In the genomic region with DNA sequence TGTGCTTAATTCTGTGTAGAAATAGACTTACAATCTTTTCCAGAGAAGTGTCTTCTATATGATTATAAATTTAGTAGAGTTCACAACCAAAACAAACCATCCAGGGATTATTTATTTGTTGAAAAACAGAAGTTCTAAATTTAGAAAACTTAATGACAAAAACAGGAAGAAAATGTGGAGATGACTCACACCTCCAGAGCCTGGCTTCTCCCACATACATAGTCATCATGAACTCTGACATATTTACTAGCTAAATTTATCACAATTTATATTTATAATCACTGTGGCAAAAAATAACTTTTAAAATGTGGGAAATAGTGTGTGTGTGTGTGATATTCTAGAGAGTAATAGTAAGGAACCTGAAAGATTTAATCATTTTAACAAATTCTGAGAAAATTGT, we compare ENCODE assay signal across 15 mouse cellular contexts.
"Had no signal": no experiment of that assay in that cellular context is flagged by ENCODE, and none has a peak within 500 bp of the region (broad histone marks: within the 10 kb centered on the region; RNA-seq: fewer than 3 reads in every experiment).

No protein-coding gene starts in this region.

- H3K27me3 ChIP-seq: liver, embryonic 15.5 days; midbrain, embryonic 13.5 days; midbrain, embryonic 15.5 days; neural tube, embryonic 12.5 days had no signal

- H3K9ac ChIP-seq: liver, embryonic 15.5 days; lung, embryonic 14.5 days; midbrain, embryonic 13.5 days; midbrain, embryonic 15.5 days; neural tube, embryonic 12.5 days had no signal

- H3K9me3 ChIP-seq: liver, embryonic 15.5 days; midbrain, embryonic 13.5 days; midbrain, embryonic 15.5 days; neural tube, embryonic 12.5 days had no signal

- H3K36me3 ChIP-seq: liver, embryonic 15.5 days; midbrain, embryonic 13.5 days; midbrain, embryonic 15.5 days; neural tube, embryonic 12.5 days had no signal

- H3K27ac ChIP-seq: liver, embryonic 15.5 days; midbrain, embryonic 13.5 days; midbrain, embryonic 15.5 days; neural tube, embryonic 12.5 days had no signal

- H3K4me3 ChIP-seq: liver, embryonic 15.5 days; midbrain, embryonic 13.5 days; midbrain, embryonic 15.5 days; neural tube, embryonic 12.5 days had no signal

- DNase-seq: lung, adult 18-20 months; lung, embryonic 14.5 days; lung, postnatal 10 days; lung, postnatal 4 days; right cerebral cortex, adult 18-20 months; right cerebral cortex, postnatal 25 days; right cerebral cortex, postnatal 4 days; spleen, adult 18-20 months; thymus, adult 2 months; thymus, postnatal 25 days; thymus, postnatal 4 days had no signal

- H3K4me1 ChIP-seq: liver, embryonic 15.5 days; midbrain, embryonic 13.5 days; midbrain, embryonic 15.5 days; neural tube, embryonic 12.5 days had no signal
